Mouse (Mus musculus) ovary, postnatal 10 days (tissue): ENCODE measurements around the gene Itfg1.

Source experiments
- DNase-seq: peaks from one replicate; pipeline ENCODE4 v3.0.0; 2022; ENCODE audit warnings: low spot score

The Itfg1 gene

GRCm38 (mm10) chr8:85730545-85730944 is 110.2 kb downstream of the Itfg1 start:
- DNase-seq = no peak

DNA sequence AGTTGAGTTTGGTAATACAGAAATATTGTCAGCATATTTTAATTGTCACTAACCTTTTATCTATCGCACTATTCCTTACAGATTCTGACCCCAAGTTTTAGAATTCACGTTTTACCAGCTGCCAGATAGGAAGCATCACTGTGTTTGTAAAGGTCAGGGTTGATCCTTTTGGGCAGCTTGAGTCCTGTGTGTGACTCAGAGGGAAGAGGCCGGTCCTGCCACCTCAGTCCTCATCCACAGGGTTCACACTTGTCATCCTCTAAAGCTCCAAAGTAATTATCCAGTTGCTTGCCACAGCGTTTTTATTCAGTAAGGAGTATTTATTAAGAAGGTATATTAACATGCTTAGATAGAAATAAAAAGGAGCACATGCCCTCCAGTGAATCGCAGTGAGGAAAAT is 123.5 kb downstream of the Itfg1 start:
- no peak for DNase-seq

GRCm38 (mm10) chr8:85716696-85717095 is 124.0 kb downstream of the Itfg1 start:
- no peak for DNase-seq

- DNase-seq = no peak
Measured at GRCm38 (mm10) chr8:85706988-85707387, 133.7 kb downstream of the Itfg1 start.

DNA sequence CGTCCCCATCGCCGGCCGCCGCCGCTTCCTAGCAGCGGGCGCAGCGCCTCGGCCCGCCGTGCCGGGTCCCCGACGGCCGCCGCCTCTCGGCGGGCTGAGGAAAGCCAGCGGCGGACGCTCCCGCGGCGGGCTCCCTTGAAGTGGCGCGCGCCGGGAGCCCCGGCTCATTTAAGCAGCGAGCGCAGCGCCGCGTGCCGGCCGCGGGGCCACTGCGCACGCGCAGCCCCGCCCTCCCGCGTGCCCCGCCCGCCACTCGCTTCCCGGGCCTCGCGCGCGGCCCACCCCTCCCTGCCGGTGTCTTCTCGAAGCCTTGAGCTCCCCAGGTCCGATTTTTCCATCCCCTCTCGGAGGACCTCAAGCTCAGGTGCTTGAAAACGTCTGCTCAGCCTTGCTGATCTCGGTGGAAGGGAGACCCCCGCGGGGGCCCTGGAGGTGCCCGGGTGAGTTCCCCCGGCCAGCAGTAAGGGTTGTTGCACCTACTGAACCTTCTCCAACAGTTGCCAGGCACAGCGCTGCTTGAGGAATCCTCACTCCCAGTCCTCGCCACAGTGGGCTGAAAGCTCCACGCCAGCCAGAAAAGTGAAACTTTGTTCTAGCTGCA is 139.9 kb downstream of the Itfg1 start, which contains the start of gene Neto2:
Gene Neto2, minus strand, starts transcription at position 174 of the 601 bp plus-strand sequence.
- DNase-seq = peak; percentile 47

DNA sequence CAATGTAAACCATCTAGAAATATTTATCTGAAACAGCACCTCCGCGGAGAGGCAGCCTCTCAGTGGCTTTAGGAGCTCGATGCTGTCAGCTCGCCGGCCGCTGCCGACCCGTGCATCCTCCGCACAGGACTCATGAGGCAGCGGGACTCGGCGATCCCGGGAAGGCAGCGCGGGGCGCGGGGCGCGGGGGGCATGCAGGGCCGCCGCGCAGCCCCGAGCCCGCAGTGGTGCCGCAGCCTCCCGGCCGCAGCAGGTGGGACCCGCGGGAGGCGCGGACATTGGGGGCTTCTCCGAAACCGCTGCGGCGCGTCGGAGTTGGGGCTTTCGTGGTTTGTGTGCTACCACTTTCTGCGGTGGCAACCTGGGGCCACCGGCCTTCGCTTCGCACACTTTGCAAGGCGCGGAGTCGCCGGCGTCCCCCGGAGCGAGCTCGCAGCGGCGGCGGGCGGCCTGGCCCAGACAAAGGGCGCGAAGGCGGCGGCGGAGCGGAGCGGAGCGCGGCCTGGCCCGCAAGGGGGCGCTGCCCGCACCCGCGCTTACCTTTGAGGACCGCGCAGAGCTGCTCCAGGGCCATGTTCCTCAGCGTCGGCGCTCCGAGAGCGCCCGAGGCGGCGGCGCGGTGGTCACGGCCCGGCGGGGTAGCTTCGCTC is 140.5 kb downstream of the Itfg1 start:
- DNase-seq = no peak

- peak; percentile 24 for DNase-seq
Measured at GRCm38 (mm10) chr8:85699051-85699450, 141.7 kb downstream of the Itfg1 start.
